Mouse (Mus musculus): ENCODE data around the gene Hils1. TPM values are rescaled to one million over a fixed set of nuclear protein-coding genes. Genes with fewer than 3 reads are reported as not detected.

Hils1 gene
- total and polyA plus RNA-seq, 2 experiments from 2014 or later, result not detected

- TF ChIP-seq CTCF (IDR thresholded peaks at IDR 0.05; ENCODE audit: low read depth), result no peak
- Histone ChIP-seq H3K27me3 (ENCODE audit: insufficient read depth, low read length) (no peaks in the 10 kb centered on the region), H3K4me1 (ENCODE audit: insufficient read depth) (peaks cover 41% of the 10 kb centered on the region), H3K9ac (peak overlapping the region; percentile 96), H3K9me3 (ENCODE audit: low read length) (no peaks in the 10 kb centered on the region), H3K4me2 (ENCODE audit: low read depth) (peak overlapping the region; percentile 91), H3K27ac (ENCODE audit: low read depth, low read length) (peak overlapping the region; percentile 97), H3K36me3 (ENCODE audit: insufficient read depth) (peaks cover 5% of the 10 kb centered on the region), H3K4me3 (ENCODE audit: low read depth, low read length) (peak overlapping the region; percentile 93)
- WGBS, result under 1% methylated on average over 98 of the region's 99 CpGs
- peak; percentile 44 for DNase-seq
- ATAC-seq, result 0 out of 2 replicates have a peak, but pooled peaks have one; percentile 4
These were observed 24.5 kb downstream of the Hils1 start for GRCm38 (mm10) chr11:94991641-94992479.

DNA sequence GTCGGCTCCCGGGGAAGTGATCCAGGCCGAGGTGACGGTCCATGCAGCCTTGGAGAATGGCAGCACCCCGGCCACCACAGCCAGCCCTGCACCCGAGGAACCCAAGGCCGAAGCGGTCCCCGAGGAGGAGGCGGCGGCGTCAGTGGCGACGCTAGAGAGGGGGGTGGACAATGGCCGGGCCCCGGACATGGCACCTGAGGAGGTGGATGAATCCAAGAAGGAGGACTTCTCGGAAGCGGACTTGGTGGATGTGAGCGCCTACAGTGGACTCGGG lies 25.0 kb downstream of the Hils1 start:
- H3K4me2 ChIP-seq (ENCODE audit: low read depth), result peak overlapping the region; percentile 91
- H3K27me3 ChIP-seq (ENCODE audit: insufficient read depth, low read length), result no peaks in the 10 kb centered on the region
- WGBS, result 5% methylated on average over 20 of the region's 20 CpGs
- H3K36me3 ChIP-seq (ENCODE audit: insufficient read depth), result peaks cover 11% of the 10 kb centered on the region
- DNase-seq (no peak), ATAC-seq (no peak)
- peak overlapping the region; percentile 93 for H3K4me3 ChIP-seq (ENCODE audit: low read depth, low read length)
- H3K9ac ChIP-seq, result peak overlapping the region; percentile 96
- H3K4me1 ChIP-seq (ENCODE audit: insufficient read depth), result peaks cover 41% of the 10 kb centered on the region
- H3K9me3 ChIP-seq (ENCODE audit: low read length), result no peaks in the 10 kb centered on the region
- peak overlapping the region; percentile 97; the same call in 1 of the 2 replicates for H3K27ac ChIP-seq (ENCODE audit: low read depth, low read length)
- no peak for TF ChIP-seq CTCF (IDR thresholded peaks at IDR 0.05; ENCODE audit: low read depth)

DNA sequence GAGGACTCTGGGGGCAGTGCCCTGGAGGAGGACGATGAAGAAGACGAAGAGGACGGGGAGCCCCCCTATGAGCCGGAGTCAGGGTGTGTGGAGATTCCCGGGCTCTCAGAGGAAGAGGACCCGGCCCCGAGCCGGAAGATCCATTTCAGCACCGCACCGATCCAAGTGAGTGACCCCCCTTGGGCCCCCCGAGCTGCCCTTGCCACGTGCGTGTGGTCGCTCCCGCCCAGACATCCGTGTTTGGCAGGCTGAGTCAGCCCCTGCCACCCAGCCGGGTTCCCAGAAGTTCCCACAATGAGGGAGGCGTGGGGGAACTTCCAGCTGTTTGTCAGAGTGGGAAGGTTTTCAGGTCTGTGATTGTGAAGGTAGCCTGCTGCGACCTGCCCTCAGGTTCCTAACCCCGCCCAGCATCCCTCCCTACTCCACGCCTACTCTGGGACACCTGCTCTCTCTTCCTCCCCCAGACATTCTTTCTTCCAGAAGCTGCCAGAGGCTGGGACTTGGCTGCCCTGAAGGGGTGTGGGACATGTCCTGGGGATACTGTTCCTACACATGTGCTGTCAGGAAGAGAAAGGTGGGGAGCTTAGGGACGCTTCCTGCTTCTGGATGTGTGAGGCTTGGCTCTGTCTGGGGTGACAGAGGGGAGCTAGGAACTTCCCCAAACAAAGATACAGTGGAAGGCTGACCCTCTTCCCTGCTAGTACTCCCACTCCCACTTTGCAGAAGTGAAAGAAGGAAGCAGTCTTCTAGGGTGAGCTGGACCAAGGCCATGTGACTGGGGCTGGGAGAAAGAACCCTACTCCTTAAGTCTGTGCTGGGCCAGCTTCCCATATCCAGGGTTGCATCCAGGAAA lies 25.6 kb downstream of the Hils1 start:
- Histone ChIP-seq H3K4me1 (ENCODE audit: insufficient read depth) (peaks cover 41% of the 10 kb centered on the region), H3K9ac (peak overlapping the region; percentile 96), H3K9me3 (ENCODE audit: low read length) (no peaks in the 10 kb centered on the region), H3K4me2 (ENCODE audit: low read depth) (peak overlapping the region; percentile 91), H3K4me3 (ENCODE audit: low read depth, low read length) (peak overlapping the region; percentile 93), H3K27me3 (ENCODE audit: insufficient read depth, low read length) (no peaks in the 10 kb centered on the region), H3K36me3 (ENCODE audit: insufficient read depth) (peaks cover 17% of the 10 kb centered on the region), H3K27ac (ENCODE audit: low read depth, low read length) (peak overlapping the region; percentile 9; the same call in 1 of the 2 replicates)
- TF ChIP-seq CTCF (IDR thresholded peaks at IDR 0.05; ENCODE audit: low read depth), result no peak
- 1% methylated on average over 22 of the region's 22 CpGs for WGBS
- ATAC-seq (no peak), DNase-seq (no peak)

DNA sequence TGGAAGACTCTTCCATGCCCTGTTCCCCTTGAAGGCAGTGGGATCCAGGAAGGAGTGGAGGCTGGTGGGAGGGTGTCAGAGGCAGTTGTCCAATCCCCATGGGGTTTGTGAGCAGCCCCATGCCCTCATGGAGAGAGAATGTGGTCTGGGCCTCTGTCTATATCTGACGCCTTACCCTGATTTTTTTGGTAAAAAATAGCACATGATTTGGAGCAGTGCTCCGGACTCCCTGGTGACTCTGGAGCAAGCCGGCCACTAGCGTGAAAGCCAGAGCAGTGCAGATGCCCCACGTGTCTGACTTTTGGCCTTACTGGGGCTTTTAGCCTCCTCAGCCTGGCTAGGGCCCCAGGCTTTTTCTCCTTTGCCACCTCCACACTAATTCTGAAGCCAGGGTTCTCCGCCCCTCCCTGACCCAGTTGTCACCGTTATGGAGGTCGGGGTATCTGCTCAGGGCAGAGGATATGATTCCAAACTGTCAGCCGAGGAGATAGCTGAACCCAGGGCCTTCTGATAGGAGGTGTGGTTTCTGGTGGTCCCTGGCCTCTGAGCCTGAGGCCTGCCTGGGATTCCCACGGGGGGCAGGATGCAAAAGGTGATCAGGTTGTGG lies 26.9 kb downstream of the Hils1 start:
- no peak for ATAC-seq
- WGBS, result 43% methylated on average over 10 of the region's 10 CpGs
- no peak for DNase-seq
- peak overlapping the region; percentile 93 for H3K4me3 ChIP-seq (ENCODE audit: low read depth, low read length)
- no peak for TF ChIP-seq CTCF (IDR thresholded peaks at IDR 0.05; ENCODE audit: low read depth)
- H3K4me1 ChIP-seq (ENCODE audit: insufficient read depth), result peaks cover 34% of the 10 kb centered on the region
- peak overlapping the region; percentile 91 for H3K4me2 ChIP-seq (ENCODE audit: low read depth)
- peak overlapping the region; percentile 96 for H3K9ac ChIP-seq
- H3K36me3 ChIP-seq (ENCODE audit: insufficient read depth), result peaks cover 23% of the 10 kb centered on the region
- H3K9me3 ChIP-seq (ENCODE audit: low read length), result no peaks in the 10 kb centered on the region
- H3K27me3 ChIP-seq (ENCODE audit: insufficient read depth, low read length), result no peaks in the 10 kb centered on the region
- H3K27ac ChIP-seq (ENCODE audit: low read depth, low read length), result no peak overlapping the region

DNA sequence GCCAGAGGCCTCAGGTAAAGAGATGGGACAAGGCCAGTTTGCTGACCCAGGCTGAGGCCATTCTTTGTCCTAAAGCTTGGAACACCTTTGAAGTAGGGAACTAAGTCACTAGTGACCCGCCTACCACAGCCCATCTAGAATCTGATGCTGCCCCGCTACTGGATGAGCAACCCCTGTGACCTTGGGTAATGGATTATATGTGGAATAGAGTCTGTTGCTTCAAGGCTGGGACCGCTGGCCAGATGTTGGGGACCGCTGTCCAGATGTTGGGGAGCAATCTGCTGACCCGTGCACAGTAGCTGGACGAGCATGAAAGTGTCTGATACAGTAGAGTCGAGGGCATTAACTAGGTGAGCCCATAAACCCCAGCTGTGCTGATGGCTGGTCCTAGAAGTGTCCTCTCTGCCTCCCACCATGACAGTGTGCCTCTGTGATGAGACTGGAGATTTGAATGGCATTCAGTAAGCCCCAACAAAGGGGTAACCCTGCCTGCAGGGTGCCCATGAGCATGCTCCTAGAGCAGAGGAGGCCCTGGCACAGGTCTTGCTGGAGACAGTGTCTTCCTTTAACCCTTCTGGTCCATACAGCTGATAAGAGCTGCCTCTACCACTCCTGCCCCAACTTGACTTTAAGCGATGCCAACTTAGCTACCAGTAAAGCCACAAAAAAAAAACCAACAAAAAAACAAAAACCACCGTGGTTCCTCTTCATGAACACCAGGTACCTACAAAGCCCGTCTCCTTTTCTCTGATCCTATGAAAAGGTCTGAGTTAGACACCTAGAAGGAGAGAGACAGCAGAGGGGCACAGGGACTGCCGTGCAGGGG lies 27.8 kb downstream of the Hils1 start:
- Histone ChIP-seq H3K4me3 (ENCODE audit: low read depth, low read length) (peak overlapping the region; percentile 93), H3K4me2 (ENCODE audit: low read depth) (peak overlapping the region; percentile 91), H3K36me3 (ENCODE audit: insufficient read depth) (peaks cover 31% of the 10 kb centered on the region), H3K27me3 (ENCODE audit: insufficient read depth, low read length) (no peaks in the 10 kb centered on the region), H3K9ac (peak overlapping the region; percentile 96), H3K27ac (ENCODE audit: low read depth, low read length) (no peak overlapping the region), H3K4me1 (ENCODE audit: insufficient read depth) (peaks cover 29% of the 10 kb centered on the region), H3K9me3 (ENCODE audit: low read length) (no peaks in the 10 kb centered on the region)
- ATAC-seq (no peak), DNase-seq (no peak)
- TF ChIP-seq CTCF (IDR thresholded peaks at IDR 0.05; ENCODE audit: low read depth), result no peak
- 82% methylated on average over 11 of the region's 11 CpGs for WGBS

DNA sequence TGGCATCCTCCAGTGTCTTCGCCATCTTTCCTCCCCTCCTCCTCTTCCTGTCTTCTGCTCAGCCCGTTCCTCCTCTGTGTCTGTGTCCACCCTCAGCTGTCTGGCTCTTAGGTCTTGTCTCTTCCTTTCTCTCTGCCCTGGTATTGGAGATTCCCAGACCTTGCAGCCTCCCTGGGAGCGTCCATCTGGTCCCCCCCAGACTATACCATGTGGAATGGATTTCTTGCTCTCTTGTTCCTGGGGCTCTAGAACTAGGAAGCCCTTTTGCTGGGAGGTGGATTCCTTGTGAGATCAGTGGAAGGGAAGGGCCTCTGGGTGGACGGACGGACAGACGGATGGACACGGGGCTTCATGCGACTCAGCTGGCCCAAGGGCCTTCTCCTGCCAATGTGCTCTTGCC lies 28.7 kb downstream of the Hils1 start:
- ATAC-seq, result no peak
- no peaks in the 10 kb centered on the region for H3K27me3 ChIP-seq (ENCODE audit: insufficient read depth, low read length)
- no peak for DNase-seq
- H3K9ac ChIP-seq, result no peak overlapping the region; the same call in 1 of the 2 replicates
- H3K36me3 ChIP-seq (ENCODE audit: insufficient read depth), result peaks cover 39% of the 10 kb centered on the region
- peak overlapping the region; percentile 91 for H3K4me2 ChIP-seq (ENCODE audit: low read depth)
- H3K27ac ChIP-seq (ENCODE audit: low read depth, low read length), result no peak overlapping the region
- 82% methylated on average over 8 of the region's 8 CpGs for WGBS
- TF ChIP-seq CTCF (IDR thresholded peaks at IDR 0.05; ENCODE audit: low read depth), result no peak
- no peaks in the 10 kb centered on the region for H3K9me3 ChIP-seq (ENCODE audit: low read length)
- H3K4me3 ChIP-seq (ENCODE audit: low read depth, low read length), result no peak overlapping the region
- peaks cover 25% of the 10 kb centered on the region for H3K4me1 ChIP-seq (ENCODE audit: insufficient read depth)
